In the genomic region with DNA sequence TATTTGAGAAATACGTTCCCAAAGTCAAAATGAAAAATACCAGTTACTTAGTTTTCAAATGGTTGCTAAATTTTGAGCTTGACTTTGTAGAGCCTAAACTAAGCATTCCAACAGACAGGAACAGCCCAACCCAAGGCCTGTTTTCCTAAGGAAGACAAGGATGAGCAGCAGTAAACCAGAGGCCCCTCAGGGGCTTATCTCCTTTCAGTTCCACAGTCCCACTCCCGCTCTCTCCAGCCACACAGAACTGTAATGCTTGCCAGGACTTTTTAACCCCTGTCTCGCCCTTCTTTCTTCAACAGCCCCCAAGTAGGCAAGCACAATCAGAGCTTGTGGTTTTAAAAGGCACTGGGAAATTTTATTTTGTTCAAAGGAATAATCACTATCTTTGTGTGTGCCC, we compare ENCODE assay signal across 19 mouse cellular contexts.
DNase-seq lines count a peak whose midpoint lies in the region; ATAC-seq and TF ChIP-seq lines count a peak whose summit lies in the region.
"Had no signal": no experiment of that assay in that cellular context is flagged by ENCODE, and none has a peak within 500 bp of the region (broad histone marks: within the 10 kb centered on the region; RNA-seq: fewer than 3 reads in every experiment).

No protein-coding gene starts in this region.

- peaks cover 6% of the 10 kb centered on the region for H3K79me2 ChIP-seq in heart, adult 2 months (replicated peaks; ENCODE audit: control insufficient read depth, insufficient read depth, low read length)

- no peaks in the 10 kb centered on the region for H3K27me3 ChIP-seq in heart, embryonic 10.5 days (ENCODE audit: insufficient read depth, poor library complexity, severe bottlenecking)
- no peaks in the 10 kb centered on the region for H3K27me3 ChIP-seq in heart, embryonic 15.5 days
- no peaks in the 10 kb centered on the region for H3K27me3 ChIP-seq in heart, adult 2 months (ENCODE audit: control insufficient read depth, insufficient read depth, low read length)
- H3K27me3 ChIP-seq in limb, embryonic 14.5 days (ENCODE audit: control insufficient read depth, insufficient read depth, low read length), result no peaks in the 10 kb centered on the region
- no peaks in the 10 kb centered on the region for H3K27me3 ChIP-seq in limb, embryonic 10.5 days (ENCODE audit: low read depth, poor library complexity, severe bottlenecking)
- H3K27me3 ChIP-seq: limb, embryonic 15.5 days had no signal

- H3K27ac ChIP-seq in heart, embryonic 10.5 days, result peak overlapping the region; percentile 71
- H3K27ac ChIP-seq in heart, embryonic 15.5 days, result peak overlapping the region; percentile 65
- no peak overlapping the region; the same call in 1 of the 2 replicates for H3K27ac ChIP-seq in heart, adult 2 months
- no peak overlapping the region for H3K27ac ChIP-seq in limb, embryonic 14.5 days (replicated peaks; ENCODE audit: low read depth, low read length)
- no peak overlapping the region for H3K27ac ChIP-seq in limb, embryonic 10.5 days
- H3K27ac ChIP-seq: hindbrain, embryonic 14.5 days; limb, embryonic 15.5 days; liver, embryonic 13.5 days; midbrain, embryonic 13.5 days had no signal

- 56% methylated on average over 3 of the region's 3 CpGs for WGBS in heart, embryonic 10.5 days
- 51% methylated on average over 3 of the region's 3 CpGs for WGBS in heart, embryonic 15.5 days
- WGBS in heart, adult 2 months, result 77% methylated on average over 3 of the region's 3 CpGs
- 81% methylated on average over 3 of the region's 3 CpGs for WGBS in limb, embryonic 14.5 days
- WGBS in limb, embryonic 10.5 days, result 86% methylated on average over 3 of the region's 3 CpGs

- intact Hi-C loops in heart, postnatal 25 days (cut with DNase I), result no loop called here
- intact Hi-C loops in heart, adult 2 months (cut with DNase I), result no loop called here

- no peak for TF ChIP-seq POLR2A in heart, adult 2 months (IDR thresholded peaks at IDR 0.05; ENCODE audit: insufficient read depth, low read depth, low read length)
- TF ChIP-seq POLR2A in limb, embryonic 14.5 days (IDR thresholded peaks at IDR 0.05; ENCODE audit: borderline replicate concordance, extremely low read depth, insufficient read depth, insufficient read length), result no peak

- H3K9ac ChIP-seq in heart, embryonic 15.5 days, result no peak overlapping the region
- no peak overlapping the region for H3K9ac ChIP-seq in heart, adult 2 months (ENCODE audit: low read depth, low read length)
- no peak overlapping the region for H3K9ac ChIP-seq in limb, embryonic 14.5 days (ENCODE audit: low read depth, low read length, severe bottlenecking)
- H3K9ac ChIP-seq: hindbrain, embryonic 14.5 days; limb, embryonic 15.5 days; liver, embryonic 13.5 days; midbrain, embryonic 13.5 days had no signal

- no peaks in the 10 kb centered on the region for H3K9me3 ChIP-seq in heart, embryonic 10.5 days
- H3K9me3 ChIP-seq in heart, embryonic 15.5 days (replicated peaks), result no peaks in the 10 kb centered on the region
- H3K9me3 ChIP-seq in limb, embryonic 14.5 days (ENCODE audit: control insufficient read depth, low read length), result 0 out of 2 replicates have a peak, but pooled peaks cover 3% of the 10 kb centered on the region
- H3K9me3 ChIP-seq in limb, embryonic 10.5 days (replicated peaks), result peaks cover 3% of the 10 kb centered on the region; the same call in 1 of the 2 replicates
- H3K9me3 ChIP-seq: limb, embryonic 15.5 days; midbrain, embryonic 13.5 days had no signal

- no peak overlapping the region for H3K4me3 ChIP-seq in heart, embryonic 10.5 days
- no peak overlapping the region for H3K4me3 ChIP-seq in heart, embryonic 15.5 days
- no peak overlapping the region for H3K4me3 ChIP-seq in heart, adult 2 months
- no peak overlapping the region for H3K4me3 ChIP-seq in limb, embryonic 14.5 days (replicated peaks; ENCODE audit: low read length)
- no peak overlapping the region for H3K4me3 ChIP-seq in limb, embryonic 10.5 days
- H3K4me3 ChIP-seq: limb, embryonic 15.5 days; liver, embryonic 13.5 days; midbrain, embryonic 13.5 days had no signal

- no peak overlapping the region for H3K4me2 ChIP-seq in heart, embryonic 15.5 days
- H3K4me2 ChIP-seq in limb, embryonic 14.5 days (replicated peaks; ENCODE audit: low read depth, low read length, severe bottlenecking), result no peak overlapping the region
- H3K4me2 ChIP-seq: hindbrain, embryonic 14.5 days; limb, embryonic 15.5 days; liver, embryonic 13.5 days; midbrain, embryonic 13.5 days had no signal

- no peak for TF ChIP-seq EP300 in heart, adult 2 months (IDR thresholded peaks at IDR 0.05; ENCODE audit: insufficient read depth, low read depth, low read length)

- peaks cover 90% of the 10 kb centered on the region for H3K4me1 ChIP-seq in heart, embryonic 10.5 days
- peaks cover 92% of the 10 kb centered on the region for H3K4me1 ChIP-seq in heart, embryonic 15.5 days (replicated peaks)
- peaks cover 36% of the 10 kb centered on the region for H3K4me1 ChIP-seq in heart, adult 2 months (ENCODE audit: control insufficient read depth, insufficient read depth, low read length)
- peaks cover 20% of the 10 kb centered on the region for H3K4me1 ChIP-seq in limb, embryonic 14.5 days (ENCODE audit: control insufficient read depth, insufficient read depth, low read length)
- H3K4me1 ChIP-seq in limb, embryonic 10.5 days, result peaks cover 35% of the 10 kb centered on the region

- no peak for TF ChIP-seq CTCF in heart, adult 2 months (IDR thresholded peaks at IDR 0.05)

- H3K36me3 ChIP-seq in heart, embryonic 10.5 days, result peaks cover 24% of the 10 kb centered on the region
- peaks cover 21% of the 10 kb centered on the region for H3K36me3 ChIP-seq in heart, embryonic 15.5 days
- peaks cover 63% of the 10 kb centered on the region for H3K36me3 ChIP-seq in heart, adult 2 months (ENCODE audit: control insufficient read depth, insufficient read depth, low read length)
- peaks cover 8% of the 10 kb centered on the region; the same call in 1 of the 2 replicates for H3K36me3 ChIP-seq in limb, embryonic 14.5 days (ENCODE audit: control insufficient read depth, insufficient read depth, low read length)
- peaks cover 81% of the 10 kb centered on the region for H3K36me3 ChIP-seq in limb, embryonic 10.5 days
- H3K36me3 ChIP-seq: midbrain, embryonic 13.5 days had no signal

- no peak for DNase-seq in heart, embryonic 10.5 days (ENCODE audit: low spot score)
- no peak for DNase-seq in heart, postnatal 25 days (ENCODE audit: low spot score)
- no peak for DNase-seq in heart, adult 2 months
- DNase-seq in limb, embryonic 14.5 days (ENCODE audit: low spot score), result peak; percentile 51
- DNase-seq in limb, embryonic 10.5 days (ENCODE audit: low spot score), result no peak
- peak; percentile 20 for DNase-seq in MN1 (ENCODE audit: low spot score)
- DNase-seq in spleen, postnatal 36 days (ENCODE audit: low spot score in 2 of 2), result no peak
- DNase-seq: adrenal gland, postnatal 25 days; cerebellum, adult 18-20 months; cerebellum, postnatal 10 days; kidney, adult 2 months; kidney, postnatal 4 days; liver, embryonic 13.5 days; lung, adult 18-20 months had no signal

- no peak for ATAC-seq in heart, embryonic 15.5 days (replicated peaks; ENCODE audit: insufficient number of reproducible peaks, insufficient read depth, low FRiP score, low read depth)
- ATAC-seq in limb, embryonic 14.5 days (ENCODE audit: low FRiP score, low read depth), result no peak
- ATAC-seq: forebrain, embryonic 14.5 days; midbrain, embryonic 13.5 days had no signal

Comparison
In these comparisons a context has a peak if more than half of its experiments do, and no peak if none do; other contexts are left out.
1. DNase-seq: peak in limb, embryonic 14.5 days (single experiment) and MN1 (single experiment); none in heart, embryonic 10.5 days (single experiment), heart, postnatal 25 days (single experiment), heart, adult 2 months (0 of 2), limb, embryonic 10.5 days (single experiment) and spleen, postnatal 36 days (0 of 2).
2. H3K27ac ChIP-seq: peak in heart, embryonic 10.5 days (single experiment) and heart, embryonic 15.5 days (single experiment); none in heart, adult 2 months (single experiment), limb, embryonic 14.5 days (single experiment) and limb, embryonic 10.5 days (single experiment).